Comparison of ENCODE assay signal across 8 mouse cellular contexts in genomic region chr11:59880031-59880430, GRCm38 (mm10). TPM values are rescaled to one million over a fixed set of nuclear protein-coding genes. Genes with fewer than 3 reads are reported as not detected.
DNase-seq lines count a peak whose midpoint lies in the region; ATAC-seq and TF ChIP-seq lines count a peak whose summit lies in the region.

No protein-coding gene starts in this region.

- no peaks in the 10 kb centered on the region for H3K4me1 ChIP-seq in lung, embryonic 14.5 days (ENCODE audit: insufficient read depth)

- no peak overlapping the region for H3K4me2 ChIP-seq in lung, embryonic 14.5 days

- H3K36me3 ChIP-seq in lung, embryonic 14.5 days (ENCODE audit: insufficient read depth) = peaks cover 23% of the 10 kb centered on the region; the same call in 1 of the 2 replicates

- no peak overlapping the region for H3K4me3 ChIP-seq in lung, embryonic 14.5 days (ENCODE audit: low read depth, low read length)

- no peaks in the 10 kb centered on the region for H3K27me3 ChIP-seq in lung, embryonic 14.5 days (ENCODE audit: insufficient read depth, low read length)

- peak; percentile 92 for TF ChIP-seq CTCF in lung, embryonic 14.5 days (IDR thresholded peaks at IDR 0.05; ENCODE audit: low read depth)

- WGBS in lung, embryonic 14.5 days = 23% methylated on average over 2 of the region's 2 CpGs

- no peak overlapping the region for H3K9ac ChIP-seq in lung, embryonic 14.5 days

- H3K9me3 ChIP-seq in lung, embryonic 14.5 days (ENCODE audit: low read depth, low read length) = no peaks in the 10 kb centered on the region

- peak; percentile 39 for DNase-seq in MEL-GATA-1-ER (ENCODE audit: extremely low read depth, low read depth)
- DNase-seq in cerebellum, adult 8-10 months = peak; percentile 81
- peak; percentile 89 for DNase-seq in forelimb bud, embryonic 11.5 days (ENCODE audit: low read depth, low spot score)
- peak; percentile 58 for DNase-seq in layer of hippocampus, adult 9-10 months (ENCODE audit: low spot score)
- DNase-seq in lung, embryonic 14.5 days = peak; percentile 93
- DNase-seq in ovary, postnatal 10 days (ENCODE audit: low spot score) = peak; percentile 39
- peak; percentile 57 for DNase-seq in thymus, postnatal 25 days

- ATAC-seq in hematopoietic stem cell, adult 5-6 weeks (replicated peaks in 1 of 2; ENCODE audit: insufficient read depth in 1 of 2, low FRiP score in 2 of 2, low TSS enrichment in 1 of 2, low read depth in 1 of 2, poor library complexity in 2 of 2, severe bottlenecking in 2 of 2) = peak; percentile 47 to 58
- peak; percentile 62; the same call in 1 of the 2 replicates for ATAC-seq in lung, embryonic 14.5 days (ENCODE audit: insufficient read depth)

- H3K27ac ChIP-seq in lung, embryonic 14.5 days (ENCODE audit: low read depth) = no peak overlapping the region

RNA-seq across cellular contexts. Expression of gene Cops3, which starts 40.4 kb away (rescaled TPM):
- 172 and 186 TPM in 2 replicates for total RNA-seq in hematopoietic stem cell, adult 5-6 weeks (2017)
- 224 and 228 TPM in 2 replicates for polyA plus RNA-seq in lung, embryonic 14.5 days (2014; fragmentation: Nextera tagmentation; extraction: Ambion mirVana)

RNA-seq across cellular contexts. Expression of gene Nt5m, which starts 40.8 kb away (rescaled TPM):
- 11.1 and 16.7 TPM in 2 replicates for total RNA-seq in hematopoietic stem cell, adult 5-6 weeks (2017)
- 35.2 and 35.4 TPM in 2 replicates for polyA plus RNA-seq in lung, embryonic 14.5 days (2014; fragmentation: Nextera tagmentation; extraction: Ambion mirVana)

Comparison
In these comparisons a context has a peak if more than half of its experiments do, and no peak if none do; other contexts are left out.
1. DNase-seq: peak in every context shown above with its lines; median percentile 93 in lung, embryonic 14.5 days; 89 in forelimb bud, embryonic 11.5 days; 81 in cerebellum, adult 8-10 months; 58 in layer of hippocampus, adult 9-10 months; 57 in thymus, postnatal 25 days; 39 in MEL-GATA-1-ER; 39 in ovary, postnatal 10 days.